Mouse (Mus musculus): ENCODE results near the gene Plekha3. TPM values are rescaled to one million over a fixed set of nuclear protein-coding genes. Genes with fewer than 3 reads are reported as not detected.

Plekha3 gene
- total RNA-seq, 2 experiments from 2014 or later = 21.3 to 24.3 TPM

GRCm38 (mm10) chr2:76675451-76675850 is 370 bp downstream of the Plekha3 start:
- intact Hi-C loops (cut with DNase I) = no loop called here

GRCm38 (mm10) chr2:76675949-76676348 is 868 bp downstream of the Plekha3 start:
- intact Hi-C loops (cut with DNase I) = no loop called here
- DNase-seq = no peak

More at GRCm38 (mm10) chr2:76675451-76675850, 370 bp downstream of the Plekha3 start:
- peak in 1 of 2 experiments; percentile 31 for DNase-seq

- no peak for DNase-seq
- intact Hi-C loops (cut with DNase I) = no loop called here
Measured at GRCm38 (mm10) chr2:76676401-76677226, 1.5 kb downstream of the Plekha3 start.

GRCm38 (mm10) chr2:76682301-76682700 is 7.2 kb downstream of the Plekha3 start:
- DNase-seq = no peak
- intact Hi-C loops (cut with DNase I) = no loop called here

- no peak for DNase-seq
- intact Hi-C loops (cut with DNase I) = no loop called here
Measured at GRCm38 (mm10) chr2:76686986-76687385, 11.9 kb downstream of the Plekha3 start.

GRCm38 (mm10) chr2:76687608-76688007 is 12.5 kb downstream of the Plekha3 start:
- intact Hi-C loops (cut with DNase I) = no loop called here
- no peak for DNase-seq

- intact Hi-C loops (cut with DNase I) = no loop called here
- DNase-seq = no peak
Measured at GRCm38 (mm10) chr2:76688162-76688561, 13.1 kb downstream of the Plekha3 start.

- peak; percentile 49 to 56 for DNase-seq
- intact Hi-C loops (cut with DNase I) = no loop called here
Measured at GRCm38 (mm10) chr2:76690436-76691204, 15.5 kb downstream of the Plekha3 start.

- no peak for DNase-seq
- intact Hi-C loops (cut with DNase I) = no loop called here
Measured at GRCm38 (mm10) chr2:76693765-76694164, 18.7 kb downstream of the Plekha3 start.

- no peak for DNase-seq
- intact Hi-C loops (cut with DNase I) = no loop called here
Measured at GRCm38 (mm10) chr2:76695290-76695689, 20.2 kb downstream of the Plekha3 start.

GRCm38 (mm10) chr2:76702188-76702587 is 27.1 kb downstream of the Plekha3 start:
- peak in 1 of 2 experiments; percentile 41 for DNase-seq
- intact Hi-C loops (cut with DNase I) = no loop called here

GRCm38 (mm10) chr2:76702751-76703150 is 27.7 kb downstream of the Plekha3 start:
- intact Hi-C loops (cut with DNase I) = no loop called here
- DNase-seq = peak in 1 of 2 experiments; percentile 18

GRCm38 (mm10) chr2:76705655-76706054 is 30.6 kb downstream of the Plekha3 start:
- DNase-seq = no peak
- intact Hi-C loops (cut with DNase I) = no loop called here

- DNase-seq = peak in 1 of 2 experiments; percentile 16
- intact Hi-C loops (cut with DNase I) = no loop called here
Measured at GRCm38 (mm10) chr2:76708512-76708911, 33.4 kb downstream of the Plekha3 start.

- no peak for DNase-seq
- intact Hi-C loops (cut with DNase I) = no loop called here
Measured at GRCm38 (mm10) chr2:76714984-76715383, 39.9 kb downstream of the Plekha3 start.

- no peak for DNase-seq
- intact Hi-C loops (cut with DNase I) = no loop called here
Measured at GRCm38 (mm10) chr2:76719650-76720049, 44.6 kb downstream of the Plekha3 start.

Other genes with a start within 250 kb of the Plekha3 start
- 10 to 100 TPM; 16.4 to 18.4 TPM for gene Prkra, start 27.3 kb upstream of the Plekha3 start, total RNA-seq (2021)
- gene Pjvk, start 26.8 kb upstream of the Plekha3 start, total RNA-seq (2021) = under 1 TPM in 1 of 2 experiments, not detected in 1; 0.45 TPM
- gene Fkbp7, start 2.2 kb upstream of the Plekha3 start, total RNA-seq (2021) = 10 to 100 TPM; 30.3 to 33.6 TPM